Mouse (Mus musculus) midbrain, embryonic 16.5 days (tissue): ENCODE measurements around the gene Ccdc93. TPM values are rescaled to one million over a fixed set of nuclear protein-coding genes. Genes with fewer than 3 reads are reported as not detected.
A peak's percentile ranks its signal among the peaks of the same experiment; 100 is the strongest.

Experiments used
- ATAC-seq: fragments of 200-750 bp; cut with Nextera tagmentation; 2 replicates; pipeline ENCODE4 v1.8.0; 2017; ENCODE audit warnings: moderate TSS enrichment
- H3K27ac ChIP-seq: fragments of 300-500 bp; sonication (generic); 2 replicates; pipeline ENCODE4 v1.5.1; 2014; ENCODE audit warnings: mild to moderate bottlenecking, low read length, mixed read lengths
- H3K27me3 ChIP-seq: fragments of 300-500 bp; sonication (generic); 2 replicates; pipeline ENCODE4 v1.6.1; 2014; ENCODE audit warnings: low read depth, low read length, mixed read lengths; ENCODE audit not compliant: control insufficient read depth, insufficient read depth
- H3K36me3 ChIP-seq: fragments of 300-500 bp; sonication (generic); 2 replicates; pipeline ENCODE4 v1.6.1; 2014; ENCODE audit warnings: mild to moderate bottlenecking, low read length, moderate library complexity, mixed read lengths; ENCODE audit not compliant: control insufficient read depth, insufficient read depth
- H3K4me1 ChIP-seq: fragments of 300-500 bp; sonication (generic); 2 replicates; pipeline ENCODE4 v1.6.1; 2014; ENCODE audit warnings: mild to moderate bottlenecking, low read length, mixed read lengths; ENCODE audit not compliant: control insufficient read depth, insufficient read depth
- H3K4me2 ChIP-seq: fragments of 300-500 bp; sonication (generic); 2 replicates; pipeline ENCODE4 v1.6.1; 2014; ENCODE audit warnings: mild to moderate bottlenecking, low read length, mixed read lengths
- H3K4me3 ChIP-seq: fragments of 300-500 bp; sonication (generic); 2 replicates; pipeline ENCODE4 v1.5.1; 2014; ENCODE audit warnings: low read depth, mild to moderate bottlenecking, low read length, moderate library complexity, mixed read lengths
- H3K9ac ChIP-seq: fragments of 300-500 bp; sonication (generic); 2 replicates; pipeline ENCODE4 v1.6.1; 2014; ENCODE audit warnings: low read depth, low read length, mixed read lengths
- H3K9me3 ChIP-seq: fragments of 300-500 bp; sonication (generic); replicated peaks from 2 replicates; pipeline ENCODE4 v1.6.1; 2014; ENCODE audit warnings: mild to moderate bottlenecking, low read length, mixed read lengths; ENCODE audit not compliant: control insufficient read depth, poor library complexity, severe bottlenecking
- WGBS: fragments of 180-500 bp; shearing (Covaris S2); extraction: QIAGEN DNeasy Blood & Tissue Kit; methylation state at CpG from one replicate; pipeline ENCODE4 v1.1.7; 2014; 5-methylcytosine and 5-hydroxymethylcytosine counted together
- polyA plus RNA-seq: library from polyadenylated mRNA; unstranded; fragments of >200 nt; fragmentation: Nextera tagmentation; extraction: Ambion mirVana; gene quantifications from 2 replicates; pipeline ENCODE4 v1.2.1, GENCODE M21; 2015

The Ccdc93 gene
- polyA plus RNA-seq, 1 experiment from 2014 or later: 11.9 TPM

GRCm38 (mm10) chr1:121435981-121436380 is 5.1 kb downstream of the Ccdc93 start:
- Histone ChIP-seq H3K4me2 (no peak overlapping the region), H3K27me3 (no peaks in the 10 kb centered on the region), H3K9ac (no peak overlapping the region), H3K9me3 (no peaks in the 10 kb centered on the region), H3K36me3 (peaks cover 8% of the 10 kb centered on the region; the same call in 1 of the 2 replicates), H3K4me1 (peaks cover 13% of the 10 kb centered on the region), H3K4me3 (no peak overlapping the region), H3K27ac (no peak overlapping the region)
- ATAC-seq: no peak
- WGBS: 96% methylated on average over 7 of the region's 7 CpGs

GRCm38 (mm10) chr1:121440535-121441381 is 9.9 kb downstream of the Ccdc93 start:
- Histone ChIP-seq H3K36me3 (peaks cover 29% of the 10 kb centered on the region), H3K27ac (no peak overlapping the region), H3K4me1 (no peaks in the 10 kb centered on the region), H3K4me2 (no peak overlapping the region), H3K9ac (no peak overlapping the region), H3K9me3 (no peaks in the 10 kb centered on the region), H3K4me3 (no peak overlapping the region), H3K27me3 (no peaks in the 10 kb centered on the region)
- 59% methylated on average over 13 of the region's 13 CpGs for WGBS
- 0 out of 2 replicates have a peak, but pooled peaks have one; percentile 21 for ATAC-seq

GRCm38 (mm10) chr1:121444147-121444546 is 13.3 kb downstream of the Ccdc93 start:
- no peak overlapping the region for H3K4me2 ChIP-seq
- H3K9ac ChIP-seq: no peak overlapping the region
- 95% methylated on average over 6 of the region's 6 CpGs for WGBS
- H3K36me3 ChIP-seq: peaks cover 30% of the 10 kb centered on the region
- no peak overlapping the region for H3K27ac ChIP-seq
- H3K4me1 ChIP-seq: no peaks in the 10 kb centered on the region
- no peak overlapping the region for H3K4me3 ChIP-seq
- no peaks in the 10 kb centered on the region for H3K27me3 ChIP-seq
- no peaks in the 10 kb centered on the region for H3K9me3 ChIP-seq
- ATAC-seq: no peak

GRCm38 (mm10) chr1:121447216-121447615 is 16.4 kb downstream of the Ccdc93 start:
- Histone ChIP-seq H3K36me3 (peaks cover 24% of the 10 kb centered on the region), H3K27ac (no peak overlapping the region), H3K4me2 (no peak overlapping the region), H3K9me3 (no peaks in the 10 kb centered on the region), H3K4me3 (no peak overlapping the region), H3K9ac (no peak overlapping the region), H3K27me3 (no peaks in the 10 kb centered on the region), H3K4me1 (no peaks in the 10 kb centered on the region)
- ATAC-seq: no peak
- WGBS: 96% methylated on average over 10 of the region's 10 CpGs

- Histone ChIP-seq H3K4me1 (no peaks in the 10 kb centered on the region), H3K9ac (no peak overlapping the region), H3K27me3 (no peaks in the 10 kb centered on the region), H3K36me3 (peaks cover 15% of the 10 kb centered on the region; the same call in 1 of the 2 replicates), H3K4me2 (no peak overlapping the region), H3K4me3 (no peak overlapping the region), H3K27ac (no peak overlapping the region), H3K9me3 (no peaks in the 10 kb centered on the region)
- no peak for ATAC-seq
- WGBS: 87% methylated on average over 19 of the region's 19 CpGs
These were observed 17.3 kb downstream of the Ccdc93 start for GRCm38 (mm10) chr1:121448166-121448565.

- no peak overlapping the region for H3K4me3 ChIP-seq
- H3K27ac ChIP-seq: no peak overlapping the region
- no peak overlapping the region for H3K4me2 ChIP-seq
- H3K4me1 ChIP-seq: no peaks in the 10 kb centered on the region
- H3K27me3 ChIP-seq: no peaks in the 10 kb centered on the region
- no peak overlapping the region for H3K9ac ChIP-seq
- no peaks in the 10 kb centered on the region for H3K9me3 ChIP-seq
- no peak for ATAC-seq
- 76% methylated on average over 7 of the region's 7 CpGs for WGBS
- H3K36me3 ChIP-seq: peaks cover 10% of the 10 kb centered on the region; the same call in 1 of the 2 replicates
These were observed 20.2 kb downstream of the Ccdc93 start for GRCm38 (mm10) chr1:121451009-121451408.

GRCm38 (mm10) chr1:121452498-121452897 is 21.6 kb downstream of the Ccdc93 start:
- H3K27ac ChIP-seq: no peak overlapping the region
- H3K4me3 ChIP-seq: no peak overlapping the region
- no peak overlapping the region for H3K4me2 ChIP-seq
- peaks cover 7% of the 10 kb centered on the region; the same call in 1 of the 2 replicates for H3K36me3 ChIP-seq
- H3K27me3 ChIP-seq: no peaks in the 10 kb centered on the region
- no peaks in the 10 kb centered on the region for H3K4me1 ChIP-seq
- H3K9me3 ChIP-seq: no peaks in the 10 kb centered on the region
- 52% methylated on average over 6 of the region's 6 CpGs for WGBS
- H3K9ac ChIP-seq: no peak overlapping the region
- no peak for ATAC-seq

GRCm38 (mm10) chr1:121453053-121453452 is 22.2 kb downstream of the Ccdc93 start:
- no peak overlapping the region for H3K4me2 ChIP-seq
- H3K9me3 ChIP-seq: no peaks in the 10 kb centered on the region
- no peak for ATAC-seq
- no peaks in the 10 kb centered on the region for H3K27me3 ChIP-seq
- H3K27ac ChIP-seq: no peak overlapping the region
- H3K4me3 ChIP-seq: no peak overlapping the region
- WGBS: 88% methylated on average over 4 of the region's 4 CpGs
- no peak overlapping the region for H3K9ac ChIP-seq
- H3K36me3 ChIP-seq: peaks cover 7% of the 10 kb centered on the region; the same call in 1 of the 2 replicates
- H3K4me1 ChIP-seq: no peaks in the 10 kb centered on the region

- Histone ChIP-seq H3K4me1 (no peaks in the 10 kb centered on the region), H3K27ac (no peak overlapping the region), H3K36me3 (peaks cover 2% of the 10 kb centered on the region; the same call in 1 of the 2 replicates), H3K9ac (no peak overlapping the region), H3K27me3 (no peaks in the 10 kb centered on the region), H3K9me3 (no peaks in the 10 kb centered on the region), H3K4me3 (no peak overlapping the region), H3K4me2 (no peak overlapping the region)
- WGBS: 85% methylated on average over 6 of the region's 6 CpGs
- ATAC-seq: no peak
These were observed 24.1 kb downstream of the Ccdc93 start for GRCm38 (mm10) chr1:121454951-121455350.
